In the genomic region with DNA sequence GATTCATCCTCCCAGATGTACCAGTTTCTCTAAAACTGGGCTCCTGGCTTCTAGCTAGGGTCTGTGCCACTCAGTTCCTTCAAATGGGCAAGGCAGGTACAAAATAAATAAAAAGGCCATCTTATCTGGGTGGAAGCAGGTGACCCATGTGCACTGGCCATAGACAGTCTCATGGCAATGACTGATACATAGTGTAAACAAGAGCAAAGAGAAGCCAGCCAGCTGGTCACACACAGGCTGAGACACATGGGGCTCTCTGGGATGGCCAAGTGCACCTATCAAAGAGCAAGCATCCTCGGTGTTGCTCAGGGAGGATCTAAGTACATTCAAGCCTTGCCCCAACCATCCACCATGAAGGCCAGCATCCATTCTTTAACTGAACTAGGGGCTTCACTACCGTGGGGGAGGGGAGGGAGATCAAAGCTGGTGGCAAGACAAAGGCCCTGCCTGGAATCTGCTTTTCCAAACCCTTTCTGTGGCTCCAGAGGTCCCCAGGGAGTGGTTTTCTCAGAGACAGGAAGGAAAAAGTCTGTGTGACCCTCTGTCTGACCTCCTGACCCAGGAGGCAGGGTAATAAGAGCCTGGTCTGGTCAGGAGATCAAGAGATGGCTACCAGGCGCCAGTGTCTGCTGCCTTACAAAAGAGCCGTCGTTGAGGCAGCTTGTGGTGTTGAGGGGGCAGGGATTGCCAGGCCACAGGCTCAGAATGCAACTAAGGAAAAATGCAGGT, we compare ENCODE assay signal across 9 mouse cellular contexts. TPM values are rescaled to one million over a fixed set of nuclear protein-coding genes. Genes with fewer than 3 reads are reported as not detected.
DNase-seq lines count a peak whose midpoint lies in the region; ATAC-seq and TF ChIP-seq lines count a peak whose summit lies in the region.
"Had no signal": no experiment of that assay in that cellular context is flagged by ENCODE, and none has a peak within 500 bp of the region (broad histone marks: within the 10 kb centered on the region; RNA-seq: fewer than 3 reads in every experiment).

No protein-coding gene starts in this region.

- no peak for TF ChIP-seq CTCF in midbrain, postnatal 0 days (IDR thresholded peaks at IDR 0.05)

- no peaks in the 10 kb centered on the region for H3K27me3 ChIP-seq in heart, embryonic 11.5 days (ENCODE audit: control insufficient read depth, insufficient read depth, low read length)
- H3K27me3 ChIP-seq in midbrain, postnatal 0 days (ENCODE audit: insufficient read depth, low read length), result no peaks in the 10 kb centered on the region
- H3K27me3 ChIP-seq: megakaryocyte, embryonic 14.5 days had no signal

- H3K27ac ChIP-seq in heart, embryonic 11.5 days (ENCODE audit: low read depth, low read length), result 0 out of 2 replicates have a peak overlapping the region, but pooled peaks have one; percentile 35
- H3K27ac ChIP-seq in midbrain, postnatal 0 days (ENCODE audit: low read depth, low read length), result 0 out of 2 replicates have a peak overlapping the region, but pooled peaks have one; percentile 32

- peaks cover 11% of the 10 kb centered on the region for H3K36me3 ChIP-seq in heart, embryonic 11.5 days (ENCODE audit: control insufficient read depth, insufficient read depth, low read length)
- peaks cover 40% of the 10 kb centered on the region for H3K36me3 ChIP-seq in midbrain, postnatal 0 days (ENCODE audit: insufficient read depth, low read length)

- intact Hi-C loops in heart, postnatal 36 days (cut with DNase I), result no loop called here

- WGBS in heart, embryonic 11.5 days (ENCODE audit: insufficient replicate concordance), result 13% methylated on average over 5 of the region's 5 CpGs
- 9% methylated on average over 5 of the region's 5 CpGs for WGBS in midbrain, postnatal 0 days

- no peak for ATAC-seq in heart, embryonic 11.5 days (replicated peaks; ENCODE audit: insufficient number of reproducible peaks, low FRiP score, low TSS enrichment)
- ATAC-seq in midbrain, postnatal 0 days (ENCODE audit: low FRiP score), result no peak

- no peak overlapping the region for H3K4me2 ChIP-seq in heart, embryonic 11.5 days
- no peak overlapping the region for H3K4me2 ChIP-seq in midbrain, postnatal 0 days (ENCODE audit: low read depth, low read length, poor library complexity, severe bottlenecking)

- H3K4me3 ChIP-seq in heart, embryonic 11.5 days (ENCODE audit: low read depth, low read length), result no peak overlapping the region
- no peak overlapping the region for H3K4me3 ChIP-seq in midbrain, postnatal 0 days (ENCODE audit: low read depth, low read length)
- H3K4me3 ChIP-seq: megakaryocyte, embryonic 14.5 days had no signal

- H3K4me1 ChIP-seq in heart, embryonic 11.5 days (ENCODE audit: control insufficient read depth, insufficient read depth, low read length), result peaks cover 26% of the 10 kb centered on the region
- peaks cover 13% of the 10 kb centered on the region for H3K4me1 ChIP-seq in midbrain, postnatal 0 days (ENCODE audit: insufficient read depth, low read length)

- peak overlapping the region; percentile 56; the same call in 1 of the 2 replicates for H3K9ac ChIP-seq in heart, embryonic 11.5 days (ENCODE audit: low read depth, low read length)
- H3K9ac ChIP-seq in midbrain, postnatal 0 days (replicated peaks; ENCODE audit: low read length, poor library complexity, severe bottlenecking), result no peak overlapping the region

- H3K9me3 ChIP-seq in heart, embryonic 11.5 days (replicated peaks; ENCODE audit: control insufficient read depth, low read length), result no peaks in the 10 kb centered on the region
- no peaks in the 10 kb centered on the region for H3K9me3 ChIP-seq in midbrain, postnatal 0 days (ENCODE audit: low read length)
- H3K9me3 ChIP-seq: megakaryocyte, embryonic 14.5 days had no signal

- no peak for DNase-seq in heart, postnatal 36 days
- DNase-seq in embryo, embryonic 10 days (ENCODE audit: low spot score), result peak; percentile 95
- DNase-seq in kidney, postnatal 14 days, result peak; percentile 43
- no peak for DNase-seq in midbrain, postnatal 0 days (ENCODE audit: low spot score)
- DNase-seq in frontal cortex, postnatal 25 days (ENCODE audit: low spot score in 2 of 2), result no peak
- DNase-seq in adipocyte (ENCODE audit: low spot score), result no peak
- DNase-seq in adrenal gland, postnatal 10 days, result no peak

RNA-seq across cellular contexts. Expression of gene Wfikkn1, which starts 0.4 kb away (rescaled TPM):
- polyA plus RNA-seq in heart, embryonic 11.5 days (2014; fragmentation: Nextera tagmentation; extraction: Ambion mirVana), result 0.17 and 0.47 TPM in 2 replicates
- under 1 TPM; 0.41 to 0.64 TPM for total RNA-seq in heart, postnatal 36 days (2021)
- total RNA-seq in midbrain, postnatal 0 days (2014; rRNA removed), result 0.77 and 1.7 TPM in 2 replicates
- polyA plus RNA-seq in midbrain, postnatal 0 days (2015; fragmentation: Nextera tagmentation; extraction: Ambion mirVana), result 0.42 and 0.56 TPM in 2 replicates
- total RNA-seq in adrenal gland, postnatal 10 days (2021), result 1 to 10 TPM in 1 of 2 experiments, under 1 TPM in 1; 0.78 to 2.7 TPM

RNA-seq across cellular contexts. Expression of gene Mettl26, which starts 6.2 kb away (rescaled TPM):
- polyA plus RNA-seq in heart, embryonic 11.5 days (2014; fragmentation: Nextera tagmentation; extraction: Ambion mirVana), result 42.7 and 46.0 TPM in 2 replicates
- 10 to 100 TPM; 16.1 to 18.1 TPM for total RNA-seq in heart, postnatal 36 days (2021)
- total RNA-seq in midbrain, postnatal 0 days (2014; rRNA removed), result 53.8 and 64.8 TPM in 2 replicates
- polyA plus RNA-seq in midbrain, postnatal 0 days (2015; fragmentation: Nextera tagmentation; extraction: Ambion mirVana), result 67.3 and 74.0 TPM in 2 replicates
- 10 to 100 TPM; 66.8 to 69.2 TPM for total RNA-seq in adrenal gland, postnatal 10 days (2021)

RNA-seq across cellular contexts. Expression of gene Mcrip2, which starts 12.5 kb away (rescaled TPM):
- polyA plus RNA-seq in heart, embryonic 11.5 days (2014; fragmentation: Nextera tagmentation; extraction: Ambion mirVana), result 160 and 168 TPM in 2 replicates
- total RNA-seq in heart, postnatal 36 days (2021), result 100 to 1,000 TPM; 272 to 286 TPM
- 14.6 and 29.9 TPM in 2 replicates for total RNA-seq in midbrain, postnatal 0 days (2014; rRNA removed)
- polyA plus RNA-seq in midbrain, postnatal 0 days (2015; fragmentation: Nextera tagmentation; extraction: Ambion mirVana), result 39.5 and 45.5 TPM in 2 replicates
- total RNA-seq in adrenal gland, postnatal 10 days (2021), result 100 to 1,000 TPM; 319 to 366 TPM

RNA-seq across cellular contexts. Expression of gene Wdr90, which starts 19.8 kb away (rescaled TPM):
- polyA plus RNA-seq in heart, embryonic 11.5 days (2014; fragmentation: Nextera tagmentation; extraction: Ambion mirVana), result 12.3 and 14.0 TPM in 2 replicates
- total RNA-seq in heart, postnatal 36 days (2021), result 1 to 10 TPM; 1.7 to 2.0 TPM
- total RNA-seq in midbrain, postnatal 0 days (2014; rRNA removed), result 36.2 and 44.3 TPM in 2 replicates
- 14.2 and 15.0 TPM in 2 replicates for polyA plus RNA-seq in midbrain, postnatal 0 days (2015; fragmentation: Nextera tagmentation; extraction: Ambion mirVana)
- 10 to 100 TPM; 17.5 to 24.1 TPM for total RNA-seq in adrenal gland, postnatal 10 days (2021)

RNA-seq across cellular contexts. Expression of gene Rhot2, which starts 36.4 kb away (rescaled TPM):
- 9.6 and 11.9 TPM in 2 replicates for polyA plus RNA-seq in heart, embryonic 11.5 days (2014; fragmentation: Nextera tagmentation; extraction: Ambion mirVana)
- total RNA-seq in heart, postnatal 36 days (2021), result 100 to 1,000 TPM; 110 to 115 TPM
- total RNA-seq in midbrain, postnatal 0 days (2014; rRNA removed), result 49.2 and 70.1 TPM in 2 replicates
- 15.4 and 16.2 TPM in 2 replicates for polyA plus RNA-seq in midbrain, postnatal 0 days (2015; fragmentation: Nextera tagmentation; extraction: Ambion mirVana)
- total RNA-seq in adrenal gland, postnatal 10 days (2021), result 10 to 100 TPM; 71.6 to 98.5 TPM

Comparison
In these comparisons a context has a peak if more than half of its experiments do, and no peak if none do; other contexts are left out.
1. DNase-seq: peak in embryo, embryonic 10 days (single experiment) and kidney, postnatal 14 days (single experiment); none in heart, postnatal 36 days (0 of 2), midbrain, postnatal 0 days (single experiment), frontal cortex, postnatal 25 days (0 of 2), adipocyte (single experiment) and adrenal gland, postnatal 10 days (single experiment).